Mouse (Mus musculus): Measurements from ENCODE around the gene Cd248. TPM values are rescaled to one million over a fixed set of nuclear protein-coding genes. Genes with fewer than 3 reads are reported as not detected.

The Cd248 gene
- polyA plus RNA-seq, 1 experiment from 2014 or later, result 30.1 TPM

- Histone ChIP-seq H3K27me3 (ENCODE audit: control insufficient read depth, insufficient read depth, low read length) (no peaks in the 10 kb centered on the region; the same call in 1 of the 2 replicates), H3K36me3 (ENCODE audit: control insufficient read depth, insufficient read depth, low read length) (no peaks in the 10 kb centered on the region), H3K4me3 (ENCODE audit: low read depth, low read length) (no peak overlapping the region), H3K4me1 (ENCODE audit: control insufficient read depth, insufficient read depth, low read length) (0 out of 2 replicates have a peak, but pooled peaks cover 12% of the 10 kb centered on the region), H3K4me2 (ENCODE audit: low read depth) (no peak overlapping the region), H3K9ac (ENCODE audit: low read length) (peak overlapping the region; percentile 20; the same call in 1 of the 2 replicates), H3K27ac (ENCODE audit: low read depth, low read length) (no peak overlapping the region), H3K9me3 (ENCODE audit: control insufficient read depth, low read length) (no peaks in the 10 kb centered on the region)
- 17% methylated on average over 10 of the region's 10 CpGs for WGBS
- DNase-seq (ENCODE audit: low spot score) (no peak), ATAC-seq (ENCODE audit: insufficient read depth, low FRiP score, low TSS enrichment) (no peak)
Measured at GRCm38 (mm10) chr19:5058801-5059771, 8.8 kb upstream of the Cd248 start.

- WGBS, result 39% methylated on average over 5 of the region's 5 CpGs
- no peaks in the 10 kb centered on the region for H3K9me3 ChIP-seq (ENCODE audit: control insufficient read depth, low read length)
- no peaks in the 10 kb centered on the region for H3K36me3 ChIP-seq (ENCODE audit: control insufficient read depth, insufficient read depth, low read length)
- H3K4me1 ChIP-seq (ENCODE audit: control insufficient read depth, insufficient read depth, low read length), result 0 out of 2 replicates have a peak, but pooled peaks cover 12% of the 10 kb centered on the region
- no peak overlapping the region for H3K9ac ChIP-seq (ENCODE audit: low read length)
- H3K4me3 ChIP-seq (ENCODE audit: low read depth, low read length), result no peak overlapping the region
- H3K27ac ChIP-seq (ENCODE audit: low read depth, low read length), result no peak overlapping the region
- 0 out of 2 replicates have a peak, but pooled peaks cover 2% of the 10 kb centered on the region for H3K27me3 ChIP-seq (ENCODE audit: control insufficient read depth, insufficient read depth, low read length)
- ATAC-seq (ENCODE audit: insufficient read depth, low FRiP score, low TSS enrichment), result no peak
- no peak overlapping the region for H3K4me2 ChIP-seq (ENCODE audit: low read depth)
- no peak for DNase-seq (ENCODE audit: low spot score)
Measured at GRCm38 (mm10) chr19:5060365-5061330, 7.2 kb upstream of the Cd248 start.

GRCm38 (mm10) chr19:5062041-5062440 lies 5.8 kb upstream of the Cd248 start:
- H3K4me3 ChIP-seq (ENCODE audit: low read depth, low read length), result no peak overlapping the region
- H3K9me3 ChIP-seq (ENCODE audit: control insufficient read depth, low read length), result no peaks in the 10 kb centered on the region
- H3K4me2 ChIP-seq (ENCODE audit: low read depth), result no peak overlapping the region
- H3K27me3 ChIP-seq (ENCODE audit: control insufficient read depth, insufficient read depth, low read length), result peaks cover 5% of the 10 kb centered on the region; the same call in 1 of the 2 replicates
- no peaks in the 10 kb centered on the region for H3K36me3 ChIP-seq (ENCODE audit: control insufficient read depth, insufficient read depth, low read length)
- peaks cover 13% of the 10 kb centered on the region; the same call in 1 of the 2 replicates for H3K4me1 ChIP-seq (ENCODE audit: control insufficient read depth, insufficient read depth, low read length)
- 83% methylated on average over 5 of the region's 5 CpGs for WGBS
- ATAC-seq (ENCODE audit: insufficient read depth, low FRiP score, low TSS enrichment) (no peak), DNase-seq (ENCODE audit: low spot score) (no peak)
- no peak overlapping the region for H3K9ac ChIP-seq (ENCODE audit: low read length)
- H3K27ac ChIP-seq (ENCODE audit: low read depth, low read length), result no peak overlapping the region

- WGBS, result 76% methylated on average over 6 of the region's 6 CpGs
- Histone ChIP-seq H3K9ac (ENCODE audit: low read length) (no peak overlapping the region), H3K4me1 (ENCODE audit: control insufficient read depth, insufficient read depth, low read length) (peaks cover 17% of the 10 kb centered on the region; the same call in 1 of the 2 replicates), H3K4me3 (ENCODE audit: low read depth, low read length) (no peak overlapping the region), H3K9me3 (ENCODE audit: control insufficient read depth, low read length) (no peaks in the 10 kb centered on the region), H3K27ac (ENCODE audit: low read depth, low read length) (no peak overlapping the region), H3K36me3 (ENCODE audit: control insufficient read depth, insufficient read depth, low read length) (no peaks in the 10 kb centered on the region), H3K4me2 (ENCODE audit: low read depth) (no peak overlapping the region), H3K27me3 (ENCODE audit: control insufficient read depth, insufficient read depth, low read length) (peaks cover 7% of the 10 kb centered on the region; the same call in 1 of the 2 replicates)
- ATAC-seq (ENCODE audit: insufficient read depth, low FRiP score, low TSS enrichment) (no peak), DNase-seq (ENCODE audit: low spot score) (no peak)
Measured at GRCm38 (mm10) chr19:5062446-5062845, 5.4 kb upstream of the Cd248 start.

- WGBS, result 67% methylated on average over 7 of the region's 7 CpGs
- H3K9ac ChIP-seq (ENCODE audit: low read length), result no peak overlapping the region
- H3K27ac ChIP-seq (ENCODE audit: low read depth, low read length), result no peak overlapping the region
Measured at GRCm38 (mm10) chr19:5065104-5065503, 2.8 kb upstream of the Cd248 start.

GRCm38 (mm10) chr19:5067040-5067799 lies 658 bp upstream of the Cd248 start:
- ATAC-seq (ENCODE audit: insufficient read depth, low FRiP score, low TSS enrichment), result no peak
- Histone ChIP-seq H3K4me2 (ENCODE audit: low read depth) (peak overlapping the region; percentile 74), H3K9me3 (ENCODE audit: control insufficient read depth, low read length) (no peaks in the 10 kb centered on the region), H3K27me3 (ENCODE audit: control insufficient read depth, insufficient read depth, low read length) (peaks cover 35% of the 10 kb centered on the region), H3K36me3 (ENCODE audit: control insufficient read depth, insufficient read depth, low read length) (no peaks in the 10 kb centered on the region), H3K27ac (ENCODE audit: low read depth, low read length) (peak overlapping the region; percentile 44; the same call in 1 of the 2 replicates), H3K4me3 (ENCODE audit: low read depth, low read length) (peak overlapping the region; percentile 42), H3K4me1 (ENCODE audit: control insufficient read depth, insufficient read depth, low read length) (peaks cover 33% of the 10 kb centered on the region), H3K9ac (ENCODE audit: low read length) (peak overlapping the region; percentile 60)
- no peak for DNase-seq (ENCODE audit: low spot score)
- WGBS, result 10% methylated on average over 15 of the region's 15 CpGs

More at GRCm38 (mm10) chr19:5065104-5065503, 2.8 kb upstream of the Cd248 start:
- no peak for ATAC-seq (ENCODE audit: insufficient read depth, low FRiP score, low TSS enrichment)
- Histone ChIP-seq H3K4me1 (ENCODE audit: control insufficient read depth, insufficient read depth, low read length) (peaks cover 20% of the 10 kb centered on the region), H3K4me3 (ENCODE audit: low read depth, low read length) (no peak overlapping the region), H3K27me3 (ENCODE audit: control insufficient read depth, insufficient read depth, low read length) (peaks cover 31% of the 10 kb centered on the region), H3K9me3 (ENCODE audit: control insufficient read depth, low read length) (no peaks in the 10 kb centered on the region), H3K4me2 (ENCODE audit: low read depth) (no peak overlapping the region), H3K36me3 (ENCODE audit: control insufficient read depth, insufficient read depth, low read length) (no peaks in the 10 kb centered on the region)
- no peak for DNase-seq (ENCODE audit: low spot score)

GRCm38 (mm10) chr19:5068570-5069234 lies 824 bp downstream of the Cd248 start:
- H3K27ac ChIP-seq (ENCODE audit: low read depth, low read length), result no peak overlapping the region
- DNase-seq (ENCODE audit: low spot score) (no peak), ATAC-seq (ENCODE audit: insufficient read depth, low FRiP score, low TSS enrichment) (no peak)
- no peaks in the 10 kb centered on the region for H3K36me3 ChIP-seq (ENCODE audit: control insufficient read depth, insufficient read depth, low read length)
- peak overlapping the region; percentile 42 for H3K4me3 ChIP-seq (ENCODE audit: low read depth, low read length)
- no peaks in the 10 kb centered on the region for H3K9me3 ChIP-seq (ENCODE audit: control insufficient read depth, low read length)
- WGBS, result 39% methylated on average over 21 of the region's 21 CpGs
- H3K27me3 ChIP-seq (ENCODE audit: control insufficient read depth, insufficient read depth, low read length), result peaks cover 35% of the 10 kb centered on the region
- peaks cover 33% of the 10 kb centered on the region for H3K4me1 ChIP-seq (ENCODE audit: control insufficient read depth, insufficient read depth, low read length)
- peak overlapping the region; percentile 60 for H3K9ac ChIP-seq (ENCODE audit: low read length)
- peak overlapping the region; percentile 74 for H3K4me2 ChIP-seq (ENCODE audit: low read depth)

Measured in neural tube, embryonic 11.5 days (tissue).